Mouse (Mus musculus): Measurements from ENCODE around the gene Fbxw4.
A peak's percentile ranks its signal among the peaks of the same experiment; 100 is the strongest.
"Not testable (repeated sequence)": the region's sequence is repeated elsewhere in the genome, so short reads cannot be mapped to it uniquely, and the experiment has no call there.

Fbxw4 gene

GRCm38 (mm10) chr19:45580235-45580634, 79.9 kb downstream of the Fbxw4 start:
- DNase-seq (ENCODE audit: low spot score in 2 of 2) = no peak

- DNase-seq (ENCODE audit: low spot score in 2 of 2) = no peak
These were observed 80.7 kb downstream of the Fbxw4 start for GRCm38 (mm10) chr19:45579416-45579815.

GRCm38 (mm10) chr19:45578976-45579375, 81.1 kb downstream of the Fbxw4 start:
- no peak for DNase-seq (ENCODE audit: low spot score in 2 of 2)

GRCm38 (mm10) chr19:45577141-45577750, 82.9 kb downstream of the Fbxw4 start:
- DNase-seq (ENCODE audit: low spot score in 2 of 2) = no peak

- no peak for DNase-seq (ENCODE audit: low spot score in 2 of 2)
These were observed 84.5 kb downstream of the Fbxw4 start for GRCm38 (mm10) chr19:45575632-45576001.

GRCm38 (mm10) chr19:45574941-45575631, 85.0 kb downstream of the Fbxw4 start:
- no peak for DNase-seq (ENCODE audit: low spot score in 2 of 2)

DNA sequence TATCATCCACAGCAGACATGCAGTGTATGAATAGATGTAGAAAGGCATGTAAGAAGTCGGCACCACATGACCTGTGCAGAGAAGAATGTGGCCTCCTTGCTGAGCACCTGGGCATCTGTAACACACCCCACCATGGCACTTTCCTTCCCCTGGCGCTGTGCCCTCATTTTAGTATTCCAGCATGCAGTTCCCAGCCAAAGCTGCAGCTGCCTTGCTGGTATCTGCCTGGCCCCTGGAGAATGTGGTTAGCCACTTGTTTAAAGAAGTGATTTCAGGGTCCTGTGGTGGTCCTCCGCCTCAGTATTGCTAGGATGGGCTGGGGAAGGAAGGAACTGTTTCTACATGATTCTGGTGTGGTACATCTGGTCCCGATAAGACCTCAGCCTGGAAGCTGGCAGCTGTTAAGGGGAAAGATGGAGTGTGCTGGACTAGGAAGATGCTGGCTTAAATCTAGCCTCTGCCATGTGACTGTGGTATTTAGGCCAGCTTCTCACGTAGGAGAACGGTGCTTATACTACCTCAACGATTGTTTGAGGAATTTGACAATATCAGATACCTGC, 85.7 kb downstream of the Fbxw4 start:
- no peak for DNase-seq (ENCODE audit: low spot score in 2 of 2)

- DNase-seq (ENCODE audit: low spot score in 2 of 2) = peak in 1 of 2 experiments; percentile 77
These were observed 86.2 kb downstream of the Fbxw4 start for GRCm38 (mm10) chr19:45573861-45574267.

DNA sequence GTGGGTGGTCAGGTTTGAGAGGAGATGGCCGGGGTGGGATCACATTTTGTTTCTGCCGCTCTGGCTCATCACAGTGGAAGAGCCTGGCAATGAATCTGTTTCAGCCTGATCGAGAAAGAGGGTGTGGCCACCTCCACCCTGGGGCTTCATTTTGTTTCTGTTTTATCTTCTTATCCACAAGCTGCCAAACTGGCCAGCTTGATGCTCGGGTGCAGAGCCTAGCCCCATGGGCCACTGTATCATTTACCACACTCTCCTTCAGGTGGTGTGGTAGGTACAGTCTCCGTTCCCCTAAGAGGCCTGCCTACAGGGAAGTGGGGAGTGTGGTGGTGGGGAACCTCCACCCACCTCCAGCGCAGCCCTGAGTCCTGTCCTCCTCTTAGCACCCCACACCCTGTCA, 87.1 kb downstream of the Fbxw4 start:
- no peak for DNase-seq (ENCODE audit: low spot score in 2 of 2)

DNA sequence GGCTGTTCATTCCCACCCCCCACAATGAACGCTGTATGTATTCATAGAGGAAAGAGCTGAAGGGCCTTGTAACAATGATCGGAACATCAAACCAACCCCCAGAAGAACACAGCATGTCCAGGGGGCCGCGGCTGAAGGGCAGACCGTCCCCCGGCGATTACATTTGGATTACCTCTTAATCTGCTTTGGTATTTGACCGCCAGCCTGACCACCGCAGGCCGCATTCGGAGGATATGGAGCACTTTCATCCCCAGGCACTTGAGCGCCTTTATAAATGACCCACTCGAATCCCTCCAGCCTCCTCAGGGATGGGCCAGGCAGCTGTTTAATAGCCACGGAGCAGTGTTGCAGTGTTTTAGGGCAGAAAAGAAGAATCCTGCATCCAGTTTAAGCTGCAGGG, 92.7 kb downstream of the Fbxw4 start:
- no peak for DNase-seq (ENCODE audit: low spot score in 2 of 2)

DNA sequence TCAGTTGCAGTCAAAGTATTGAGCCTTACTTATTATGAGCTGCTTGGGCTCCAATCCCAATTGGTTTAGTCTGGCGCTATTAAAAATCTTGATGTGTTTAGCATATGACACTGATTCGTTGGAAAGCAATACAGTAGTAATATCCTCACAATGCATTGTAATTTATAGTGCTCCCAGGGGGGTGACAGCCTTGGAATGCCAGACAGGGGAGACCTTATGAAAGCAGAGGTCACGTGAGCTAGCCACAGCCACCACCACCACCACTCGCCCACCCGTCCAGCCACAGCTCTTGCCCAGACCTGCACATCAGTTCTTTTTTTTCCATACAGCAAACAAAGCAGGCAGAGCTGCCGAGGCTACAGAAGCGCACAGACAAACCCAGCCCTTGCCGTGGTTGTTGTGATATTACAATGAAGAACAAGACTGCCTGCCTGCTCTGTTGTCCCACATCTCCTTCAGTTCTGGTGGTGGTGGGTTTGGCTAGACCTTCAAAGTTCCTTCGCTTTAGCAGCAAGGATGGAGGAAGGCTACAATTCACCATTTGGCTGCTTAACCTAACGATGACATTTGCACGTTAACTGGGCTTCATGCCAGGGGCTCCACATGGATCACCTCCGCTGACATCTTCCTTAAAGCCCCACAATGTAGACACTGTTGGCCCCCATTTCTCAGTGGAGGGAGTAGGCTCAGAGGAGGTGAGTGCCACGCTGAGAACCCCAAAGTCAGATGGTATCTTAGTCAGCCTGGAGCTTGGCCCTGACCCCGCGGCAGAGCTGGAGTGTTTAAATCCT, 94.0 kb downstream of the Fbxw4 start:
- DNase-seq (ENCODE audit: low spot score in 2 of 2) = no peak

DNA sequence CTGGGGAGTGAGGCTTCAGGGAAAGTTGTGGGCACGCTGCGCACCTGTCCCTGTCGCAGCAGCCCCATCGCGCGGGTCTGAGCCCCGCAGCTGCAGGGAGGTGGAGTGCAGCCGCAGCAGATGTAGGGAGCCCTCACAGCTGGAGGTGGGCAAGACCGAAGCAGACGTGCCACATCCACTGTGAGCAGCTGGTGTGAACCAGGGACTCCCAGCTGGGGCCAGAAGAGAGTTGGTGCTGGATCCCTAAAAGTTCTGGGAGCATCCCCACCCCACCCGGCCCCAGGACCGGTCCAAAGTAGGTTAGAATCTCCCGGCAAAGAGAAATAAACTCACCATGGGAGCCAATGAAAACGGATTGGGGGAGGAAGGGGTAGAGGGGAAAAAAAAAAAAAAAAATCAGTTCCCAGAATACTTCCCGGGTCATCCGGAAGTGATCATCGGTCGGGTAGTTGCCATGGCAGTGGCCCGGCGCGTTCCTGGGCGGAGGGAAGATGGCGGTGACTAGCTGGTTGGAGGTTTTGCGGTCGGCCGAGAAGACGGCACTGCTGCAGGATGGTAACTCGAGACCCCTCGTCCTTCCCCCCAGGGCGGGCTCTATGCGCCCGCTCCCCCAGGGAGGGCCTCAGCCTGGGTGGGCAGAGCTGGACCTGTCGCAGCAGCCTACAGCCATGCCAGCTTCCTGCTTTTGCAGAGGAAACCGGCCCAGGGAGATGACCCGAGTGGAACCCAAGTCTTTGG, 99.8 kb downstream of the Fbxw4 start, which contains the start of the genes Poll and Gm17018:
Poll (minus strand) TSS at position 379 of the 738 bp plus-strand sequence.
Gm17018 (plus strand) TSS at position 463 of the 738 bp plus-strand sequence.
- DNase-seq (ENCODE audit: low spot score in 2 of 2) = peak; percentile 50 to 78

DNA sequence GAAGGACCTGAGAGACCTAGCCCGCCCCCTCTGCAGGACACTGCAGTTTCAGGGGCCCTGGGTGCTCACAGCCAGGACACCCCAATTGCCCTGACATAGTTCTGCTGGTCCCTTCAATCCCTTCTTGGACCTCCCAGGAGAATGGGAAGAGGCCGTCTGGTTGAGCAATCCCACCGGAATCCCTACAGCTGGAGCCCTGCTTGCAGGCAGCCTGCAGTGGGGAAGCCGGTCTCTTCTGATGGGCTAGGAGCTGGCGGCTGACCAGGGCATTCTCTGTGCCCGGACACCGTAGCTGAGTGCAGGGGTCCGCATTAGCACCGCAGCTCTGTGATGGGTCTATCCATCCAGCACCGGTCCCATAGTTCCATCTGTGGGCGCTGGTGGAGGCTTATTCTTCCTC, 106.0 kb downstream of the Fbxw4 start:
- DNase-seq (ENCODE audit: low spot score in 2 of 2) = no peak

- no peak for DNase-seq (ENCODE audit: low spot score in 2 of 2)
These were observed 107.9 kb downstream of the Fbxw4 start for GRCm38 (mm10) chr19:45552187-45552586.

DNA sequence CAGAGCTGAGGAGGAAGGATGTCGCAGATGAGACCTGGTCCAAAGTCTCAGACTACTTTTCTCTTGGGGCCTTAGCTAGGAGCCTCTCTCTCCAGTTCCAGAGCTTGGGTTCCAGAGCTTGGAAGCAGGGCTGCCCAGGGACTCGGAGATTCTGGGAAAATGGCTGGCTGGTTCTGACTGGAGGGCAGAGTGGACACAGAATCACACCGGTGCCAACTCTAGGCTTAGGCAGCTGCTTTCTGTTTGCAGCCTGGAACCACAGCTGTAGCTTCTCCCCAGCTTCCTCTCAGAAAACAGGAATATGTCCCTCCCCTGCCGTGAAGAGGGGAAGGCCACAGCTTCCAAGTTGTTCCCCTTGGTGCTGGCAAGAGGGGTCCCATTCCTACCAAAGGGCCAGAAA, 110.2 kb downstream of the Fbxw4 start:
- no peak for DNase-seq (ENCODE audit: low spot score in 2 of 2)

DNA sequence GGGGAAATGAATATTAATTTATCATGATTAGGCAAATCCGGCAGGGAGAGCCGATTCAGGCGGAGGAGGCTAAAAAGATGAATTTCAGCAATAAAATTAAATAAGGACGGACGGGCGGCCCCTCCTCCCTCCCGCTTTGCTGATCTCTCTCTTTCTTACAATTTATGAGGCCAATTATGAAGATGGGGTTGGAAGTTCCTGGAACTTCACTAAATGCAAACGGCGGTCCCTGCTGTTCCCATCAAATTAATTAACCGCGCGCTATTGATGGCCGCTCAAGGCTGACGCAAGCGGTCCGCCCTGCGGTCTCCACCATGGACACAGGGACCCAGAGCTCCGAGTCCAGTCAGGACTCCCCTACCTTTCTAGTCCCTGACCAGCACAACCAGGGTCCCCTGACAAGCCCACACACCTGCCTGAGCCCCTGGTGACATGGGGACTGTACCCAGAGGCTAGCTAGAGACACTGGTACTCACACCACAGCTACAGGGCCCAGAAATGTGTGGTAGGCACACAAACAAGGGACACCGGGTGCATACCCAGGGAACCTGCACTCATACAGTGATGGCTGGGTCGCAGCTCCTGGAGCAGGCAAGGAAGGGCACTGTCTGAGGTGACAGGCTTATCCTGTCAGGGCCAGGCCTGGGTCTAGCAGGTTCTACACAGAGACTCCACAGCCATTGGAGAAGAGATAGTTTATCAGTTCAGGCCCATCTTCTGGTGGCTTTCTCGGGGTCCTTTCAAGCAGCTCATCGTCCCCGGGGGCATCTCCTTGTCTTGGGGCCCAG, 110.8 kb downstream of the Fbxw4 start:
- no peak for DNase-seq (ENCODE audit: low spot score in 2 of 2)

DNA sequence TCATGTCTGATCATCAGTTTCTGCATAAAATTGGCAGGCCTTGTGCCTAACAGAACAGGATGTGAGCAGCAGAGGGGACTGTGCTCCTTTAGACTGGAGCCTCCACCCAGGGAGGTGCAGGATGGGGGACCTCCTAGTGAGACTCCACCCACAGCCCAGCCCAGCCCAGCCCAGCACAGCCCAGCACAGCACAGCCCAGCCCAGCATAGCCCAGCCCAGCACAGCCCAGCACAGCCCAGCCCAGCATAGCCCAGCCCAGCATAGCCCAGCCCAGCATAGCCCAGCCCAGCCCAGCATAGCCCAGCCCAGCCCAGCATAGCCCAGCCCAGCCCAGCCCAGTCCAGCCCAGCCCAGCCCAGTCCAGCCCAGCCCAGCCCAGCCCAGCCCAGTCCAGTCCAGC, 111.9 kb downstream of the Fbxw4 start:
- DNase-seq (ENCODE audit: low spot score in 2 of 2) = not testable (repeated sequence)

GRCm38 (mm10) chr19:45544925-45545321, 115.2 kb downstream of the Fbxw4 start:
- DNase-seq (ENCODE audit: low spot score in 2 of 2) = peak; percentile 77 to 90

- DNase-seq (ENCODE audit: low spot score in 2 of 2) = no peak
These were observed 115.8 kb downstream of the Fbxw4 start for GRCm38 (mm10) chr19:45544152-45544924.

DNA sequence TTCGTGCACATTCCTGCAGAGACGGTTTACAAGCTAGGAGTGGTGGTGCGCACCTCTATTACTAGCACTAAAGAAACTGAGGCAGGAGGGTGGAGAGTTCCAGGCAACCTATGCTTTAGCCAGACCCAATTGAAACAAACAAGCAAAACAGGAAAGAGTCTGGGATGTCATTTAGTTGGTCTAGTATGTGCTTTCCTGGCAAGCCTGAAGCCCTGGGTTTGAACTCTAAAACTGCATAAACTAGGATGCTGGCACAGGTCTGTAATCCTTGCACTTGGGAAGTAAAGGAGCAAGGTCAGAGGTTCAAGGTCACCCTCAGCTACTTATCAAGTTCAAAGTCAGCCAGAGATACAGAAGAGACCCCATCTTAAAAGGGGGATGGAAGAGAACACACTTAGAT, 118.1 kb downstream of the Fbxw4 start:
- no peak for DNase-seq (ENCODE audit: low spot score in 2 of 2)
